Mouse (Mus musculus) embryonic fibroblast, embryonic 13.5 days (primary cell): ENCODE measurements at regions not wholly inside any gene's neighbourhood (a gene's known extent, or its start where the extent isn't known, plus 50 kb on each side); places are given as distances from the start of the nearest gene placed in this dataset.

Source experiments
- CTCF ChIP-seq: IDR thresholded peaks from 2 replicates; pipeline ENCODE4 v1.5.1; 2011; ENCODE audit warnings: mild to moderate bottlenecking, control low read depth, low read length, moderate library complexity, borderline replicate concordance; ENCODE audit not compliant: insufficient read depth
- POLR2A ChIP-seq: IDR thresholded peaks from 2 replicates; pipeline ENCODE4 v1.6.1; 2011; ENCODE audit warnings: low read depth, mild to moderate bottlenecking, control low read depth, low read length, moderate library complexity

DNA sequence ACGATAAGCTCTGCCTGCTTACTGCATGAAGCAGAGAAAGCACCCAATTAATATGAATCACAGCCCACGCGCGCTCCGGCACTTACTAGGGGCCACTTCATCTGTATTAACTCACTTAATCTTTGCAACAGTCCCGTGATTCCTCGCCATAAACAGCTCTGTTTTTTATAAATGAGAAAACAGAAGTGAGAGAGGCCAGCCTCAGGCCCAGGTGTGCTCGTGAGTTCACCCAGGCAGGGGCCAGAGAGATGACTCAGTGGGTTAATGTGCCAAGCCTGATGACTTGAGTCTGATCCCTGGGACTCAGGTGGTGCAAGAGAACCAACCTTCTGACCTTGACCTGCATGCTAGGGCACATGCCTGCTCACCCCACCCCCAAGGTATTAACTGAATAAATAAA lies 248.4 kb upstream of the Sdk2 start:
- no peak for TF ChIP-seq POLR2A
- no peak for TF ChIP-seq CTCF
